Mouse (Mus musculus) thymus, postnatal 0 days (tissue): ENCODE measurements around the gene Mark3. TPM values are rescaled to one million over a fixed set of nuclear protein-coding genes. Genes with fewer than 3 reads are reported as not detected.
A peak's percentile ranks its signal among the peaks of the same experiment; 100 is the strongest.

Experiments
- DNase-seq: peaks from one replicate; pipeline ENCODE4 v3.0.0-alpha.2; 2015; ENCODE audit warnings: low spot score
- polyA plus RNA-seq: library from polyadenylated mRNA; unstranded; fragments of >200 nt; fragmentation: Nextera tagmentation; extraction: Ambion mirVana; gene quantifications from 2 replicates; pipeline ENCODE4 v1.2.1, GENCODE M21; 2015

The Mark3 gene
- polyA plus RNA-seq, 1 experiment from 2014 or later, result 35.1 TPM

DNA sequence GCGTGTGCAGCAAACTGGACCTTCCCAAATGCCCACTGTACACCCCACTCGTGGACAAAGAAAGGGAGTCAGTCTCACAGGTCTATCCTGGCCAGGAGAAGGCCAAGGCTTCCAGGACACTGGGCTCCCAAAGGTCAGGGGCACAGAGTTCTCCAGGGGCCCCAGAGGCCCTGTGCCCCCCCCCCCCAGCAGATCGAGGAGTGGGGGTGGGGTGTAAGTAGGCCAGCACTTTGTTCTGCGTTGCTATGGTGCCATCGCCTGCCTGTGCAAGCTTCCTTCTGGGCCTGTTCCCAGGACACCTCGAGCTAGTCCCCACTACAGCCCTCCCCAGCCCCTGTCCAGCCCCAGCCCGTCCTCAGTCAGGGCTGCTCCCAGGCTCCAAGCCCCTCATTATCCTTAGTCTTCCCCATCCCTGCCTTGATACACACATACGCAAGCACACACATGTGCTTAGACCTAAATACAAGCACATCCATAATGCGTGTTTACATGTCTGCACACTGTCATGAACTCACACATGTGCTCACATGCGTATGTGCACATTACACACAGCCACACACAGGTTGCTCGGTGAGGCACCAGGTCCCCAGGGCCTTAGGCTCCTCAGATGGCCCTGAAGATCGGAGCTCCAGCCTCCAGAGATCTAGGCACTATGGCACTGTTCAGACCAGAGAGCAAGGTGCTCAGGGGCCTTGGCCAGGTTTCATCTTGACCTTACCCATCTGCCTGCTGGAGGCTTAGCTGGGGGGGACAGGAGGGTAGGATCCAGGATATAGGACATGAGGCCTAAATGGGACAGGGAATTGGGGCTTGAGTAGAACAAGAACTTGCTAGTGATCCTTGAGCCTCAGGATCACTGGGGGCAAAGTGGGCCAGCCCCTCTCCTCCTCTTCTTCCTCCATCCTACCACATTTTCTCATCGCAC is 120.8 kb downstream of the Mark3 start:
- DNase-seq, result peak; percentile 37

DNA sequence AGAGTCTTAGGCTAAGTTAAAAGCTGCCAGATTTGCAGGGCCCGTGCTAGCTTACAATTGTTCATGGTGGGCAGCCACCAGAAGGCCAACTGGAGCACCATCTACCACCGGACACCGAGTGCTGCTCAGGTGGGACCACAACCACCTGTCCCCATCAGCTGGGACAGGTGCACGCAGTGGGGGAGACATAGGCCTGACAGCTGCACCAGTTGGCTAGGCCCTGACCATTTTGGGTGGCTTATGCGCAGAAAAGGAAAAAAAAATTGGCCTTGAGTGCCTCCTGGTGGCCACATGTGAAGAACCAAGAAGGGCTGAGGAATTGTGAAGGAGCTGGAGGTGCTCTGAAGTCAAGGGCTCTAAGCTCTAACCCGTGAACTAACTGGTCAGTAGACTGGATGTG is 121.9 kb downstream of the Mark3 start:
- peak; percentile 90 for DNase-seq

DNA sequence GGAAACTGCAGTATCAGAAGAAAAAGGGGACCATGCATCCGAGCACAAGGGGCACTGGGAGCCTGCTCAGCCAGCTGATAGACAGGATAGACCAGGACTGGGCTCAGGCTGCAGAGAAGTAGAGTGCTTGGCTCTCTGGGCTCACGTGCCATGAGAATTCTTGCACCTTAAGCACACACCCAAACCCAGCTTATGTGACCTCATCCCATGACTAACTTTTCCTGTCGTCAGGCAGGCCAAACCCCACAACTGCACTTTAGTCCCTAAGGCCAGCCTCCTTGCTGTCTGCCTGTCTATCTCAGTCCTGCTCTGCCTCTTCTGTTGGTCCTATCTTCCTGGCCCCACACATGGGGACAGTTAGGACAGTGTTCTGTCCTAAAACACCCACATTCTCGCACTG is 123.4 kb downstream of the Mark3 start:
- no peak for DNase-seq

DNA sequence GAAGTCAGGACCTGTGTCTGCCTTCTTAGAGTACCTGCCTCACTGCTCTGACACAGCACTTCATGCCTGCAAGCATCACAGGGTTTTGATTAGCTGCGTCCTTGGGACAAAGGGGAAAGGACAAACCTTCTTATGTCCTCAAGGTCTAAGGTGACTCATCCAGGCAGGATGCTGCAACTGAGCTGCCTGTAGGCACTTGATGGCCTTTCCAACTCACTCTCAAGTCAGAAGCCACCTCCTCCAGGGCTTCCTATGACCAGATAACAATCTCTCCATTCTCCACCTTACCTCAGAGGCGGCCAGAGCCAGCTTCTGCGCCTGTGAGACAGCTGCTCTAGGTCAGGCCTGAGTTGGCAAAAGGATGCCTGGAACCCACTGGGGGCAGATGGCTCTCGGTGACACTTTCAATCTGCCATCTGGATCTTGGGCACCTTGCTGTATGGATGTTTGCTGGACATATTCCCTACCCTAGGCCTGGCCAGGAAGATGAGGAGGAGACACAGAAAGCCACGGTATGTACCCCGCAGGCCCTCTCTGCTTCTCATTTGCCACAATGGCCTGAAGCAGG is 124.1 kb downstream of the Mark3 start:
- no peak for DNase-seq

- no peak for DNase-seq
These were observed 125.2 kb downstream of the Mark3 start for GRCm38 (mm10) chr12:111699542-111699941.

DNA sequence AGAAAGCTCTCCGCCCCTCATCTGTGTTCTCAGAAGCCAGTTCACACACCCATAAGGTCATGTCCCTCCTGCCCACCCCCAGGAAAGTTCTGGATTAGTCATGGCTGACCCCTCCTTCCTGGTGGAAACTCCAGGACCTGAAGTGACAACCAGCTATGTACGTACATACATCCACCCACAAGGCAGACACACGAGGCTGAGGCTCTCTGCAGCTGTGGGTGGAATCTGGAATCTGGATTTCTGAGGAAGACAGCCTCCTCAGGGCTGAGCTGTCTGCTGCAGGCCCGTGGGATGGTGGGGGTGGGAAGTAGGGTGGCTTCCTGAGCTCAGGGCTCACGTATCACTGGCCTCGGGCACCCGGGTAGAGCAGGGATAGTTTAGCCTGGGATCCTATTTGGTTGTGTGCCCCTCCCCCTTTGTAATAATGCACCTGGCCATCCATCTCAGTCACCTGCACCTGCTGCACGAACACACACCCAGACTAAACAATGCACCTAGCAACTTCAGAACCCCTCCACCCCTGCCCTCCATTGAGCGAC is 126.7 kb downstream of the Mark3 start:
- DNase-seq, result no peak

GRCm38 (mm10) chr12:111703301-111703700 is 129.0 kb downstream of the Mark3 start:
- DNase-seq, result no peak

- DNase-seq, result no peak
These were observed 130.3 kb downstream of the Mark3 start for GRCm38 (mm10) chr12:111704609-111705008.

GRCm38 (mm10) chr12:111705186-111705973 is 131.1 kb downstream of the Mark3 start:
- no peak for DNase-seq

Other genes with a start within 250 kb of the Mark3 start
- 4.3 and 4.9 TPM in 2 replicates for gene Cdc42bpb, start 196.8 kb upstream of the Mark3 start, polyA plus RNA-seq
- 4.8 and 5.9 TPM in 2 replicates for gene Lbhd2, start 167.7 kb upstream of the Mark3 start, polyA plus RNA-seq
- gene Exoc3l4, start 157.5 kb upstream of the Mark3 start, polyA plus RNA-seq, result 25.3 and 33.2 TPM in 2 replicates
- gene Tnfaip2, start 132.1 kb upstream of the Mark3 start, polyA plus RNA-seq, result 9.0 and 9.1 TPM in 2 replicates
- gene Gm266, start 88.7 kb upstream of the Mark3 start, polyA plus RNA-seq, result 20.6 and 21.1 TPM in 2 replicates
- 660 and 662 TPM in 2 replicates for gene Eif5, start 36.5 kb upstream of the Mark3 start, polyA plus RNA-seq
- gene Ckb, start 97.8 kb downstream of the Mark3 start, polyA plus RNA-seq, result 137 and 143 TPM in 2 replicates
- gene Trmt61a, start 103.6 kb downstream of the Mark3 start, polyA plus RNA-seq, result 9.8 and 12.0 TPM in 2 replicates
- gene Bag5, start 138.7 kb downstream of the Mark3 start, polyA plus RNA-seq, result 50.7 and 54.1 TPM in 2 replicates
- 60.1 and 66.6 TPM in 2 replicates for gene Apopt1, start 138.7 kb downstream of the Mark3 start, polyA plus RNA-seq
- 46.9 and 52.2 TPM in 2 replicates for gene Klc1, start 184.3 kb downstream of the Mark3 start, polyA plus RNA-seq
- 5.0 and 5.7 TPM in 2 replicates for gene Xrcc3, start 239.3 kb downstream of the Mark3 start, polyA plus RNA-seq
- 73.7 and 76.6 TPM in 2 replicates for gene Zfyve21, start 239.6 kb downstream of the Mark3 start, polyA plus RNA-seq